Mouse (Mus musculus) G1E (cell line): ENCODE data around the gene Usp11.

ENCODE experiments used
- CTCF ChIP-seq: IDR thresholded peaks from 2 replicates; pipeline ENCODE4 v1.5.1; 2012; ENCODE audit warnings: low read depth, low read length, inconsistent platforms, mixed read lengths
- GATA2 ChIP-seq: IDR thresholded peaks from 2 replicates; pipeline ENCODE4 v1.6.1; 2012; ENCODE audit warnings: low read depth, low read length, inconsistent platforms, borderline replicate concordance
- POLR2AphosphoS5 ChIP-seq: IDR thresholded peaks from 2 replicates; pipeline ENCODE4 v1.6.1; 2012; ENCODE audit warnings: low read depth, low read length, inconsistent platforms; ENCODE audit not compliant: insufficient replicate concordance

DNA sequence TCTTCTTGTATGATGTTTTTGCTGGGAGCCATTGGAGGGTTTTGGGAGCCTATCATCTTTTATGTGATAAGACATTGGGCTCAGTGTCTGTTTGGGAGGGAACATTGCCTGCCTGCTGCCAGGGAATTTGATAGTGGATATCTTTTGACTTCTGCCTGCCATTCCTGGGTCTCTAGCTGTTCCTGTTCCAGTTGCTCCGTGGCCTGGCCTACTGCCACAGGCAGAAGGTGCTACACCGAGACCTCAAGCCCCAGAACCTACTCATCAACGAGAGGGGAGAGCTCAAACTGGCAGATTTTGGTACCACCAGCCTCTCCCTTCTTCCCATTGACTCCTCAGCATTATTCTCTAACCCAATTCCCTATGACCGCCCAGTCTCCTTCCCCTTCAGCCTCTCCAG, 7.9 kb upstream of the Usp11 start:
- TF ChIP-seq CTCF (no peak), POLR2AphosphoS5 (no peak), GATA2 (no peak)
